Comparison of ENCODE assay signal across 7 mouse cellular contexts in genomic region chr12:85337567-85338311, GRCm38 (mm10). TPM values are rescaled to one million over a fixed set of nuclear protein-coding genes. Genes with fewer than 3 reads are reported as not detected.
DNase-seq lines count a peak whose midpoint lies in the region; ATAC-seq and TF ChIP-seq lines count a peak whose summit lies in the region.

No protein-coding gene starts in this region.

- H3ac ChIP-seq in C2C12 (ENCODE audit: control insufficient read depth, insufficient read length, low read depth) = no peak overlapping the region

- H3K27me3 ChIP-seq in C2C12 (ENCODE audit: control insufficient read depth, insufficient read depth, insufficient read length) (no peaks in the 10 kb centered on the region), E14TG2a.4 (ENCODE audit: insufficient read depth, low read length) (no peaks in the 10 kb centered on the region)
- no peaks in the 10 kb centered on the region for H3K27me3 ChIP-seq in forebrain, embryonic 15.5 days
- H3K27me3 ChIP-seq in liver, embryonic 15.5 days = no peaks in the 10 kb centered on the region

- H3K9ac ChIP-seq in forebrain, embryonic 15.5 days (replicated peaks) = no peak overlapping the region
- H3K9ac ChIP-seq in liver, embryonic 15.5 days = peak overlapping the region; percentile 10

- H3K4me3 ChIP-seq in C2C12 (ENCODE audit: insufficient read depth, poor library complexity, severe bottlenecking) = peak overlapping the region; percentile 80
- H3K4me3 ChIP-seq in E14TG2a.4 (replicated peaks; ENCODE audit: low read length) = peak overlapping the region; percentile 97; the same call in 1 of the 2 replicates
- H3K4me3 ChIP-seq in forebrain, embryonic 15.5 days = peak overlapping the region; percentile 92; the same call in 1 of the 2 replicates
- peak overlapping the region; percentile 98 for H3K4me3 ChIP-seq in liver, embryonic 15.5 days (replicated peaks)

- TF ChIP-seq CTCF in C2C12 (IDR thresholded peaks at IDR 0.05; ENCODE audit: control insufficient read depth, insufficient read depth, insufficient read length) (no peak), E14TG2a.4 (conservative IDR thresholded peaks at IDR 0.05; ENCODE audit: low read length) (no peak)

- peaks cover 34% of the 10 kb centered on the region for H3K4me1 ChIP-seq in E14TG2a.4 (replicated peaks; ENCODE audit: low read depth, low read length)
- peaks cover 23% of the 10 kb centered on the region for H3K4me1 ChIP-seq in forebrain, embryonic 15.5 days
- peaks cover 28% of the 10 kb centered on the region for H3K4me1 ChIP-seq in liver, embryonic 15.5 days (replicated peaks)

- DNase-seq in testis, postnatal 10 days (ENCODE audit: low spot score) = no peak
- DNase-seq in kidney, postnatal 25 days = no peak
- no peak for DNase-seq in thymus, postnatal 4 days

- ATAC-seq in forebrain, embryonic 15.5 days (replicated peaks) = no peak
- ATAC-seq in liver, embryonic 15.5 days (ENCODE audit: insufficient read depth) = peak; percentile 32; the same call in 1 of the 2 replicates

- peak overlapping the region; percentile 63; the same call in 1 of the 2 replicates for H3K4me2 ChIP-seq in forebrain, embryonic 15.5 days (replicated peaks)
- peak overlapping the region; percentile 93 for H3K4me2 ChIP-seq in liver, embryonic 15.5 days

- no peak overlapping the region for H3K27ac ChIP-seq in forebrain, embryonic 15.5 days (replicated peaks)
- H3K27ac ChIP-seq in liver, embryonic 15.5 days (replicated peaks) = peak overlapping the region; percentile 92

- peaks cover 33% of the 10 kb centered on the region for H3K79me2 ChIP-seq in C2C12 (ENCODE audit: control insufficient read depth, insufficient read depth)

- WGBS in forebrain, embryonic 15.5 days = 84% methylated on average over 6 of the region's 6 CpGs
- 38% methylated on average over 6 of the region's 6 CpGs for WGBS in liver, embryonic 15.5 days (ENCODE audit: insufficient replicate concordance)

- no peaks in the 10 kb centered on the region for H3K9me3 ChIP-seq in E14TG2a.4 (ENCODE audit: low read length)
- no peaks in the 10 kb centered on the region for H3K9me3 ChIP-seq in forebrain, embryonic 15.5 days
- no peaks in the 10 kb centered on the region for H3K9me3 ChIP-seq in liver, embryonic 15.5 days (replicated peaks)

- H3K79me3 ChIP-seq in C2C12 (ENCODE audit: low read depth) = peaks cover 6% of the 10 kb centered on the region

- peaks cover 32% of the 10 kb centered on the region for H3K36me3 ChIP-seq in C2C12 (ENCODE audit: control insufficient read depth, insufficient read depth)
- H3K36me3 ChIP-seq in E14TG2a.4 (ENCODE audit: insufficient read depth, low read length) = peaks cover 52% of the 10 kb centered on the region
- peaks cover 25% of the 10 kb centered on the region for H3K36me3 ChIP-seq in forebrain, embryonic 15.5 days
- H3K36me3 ChIP-seq in liver, embryonic 15.5 days (replicated peaks) = peaks cover 47% of the 10 kb centered on the region

TF ChIP-seq in C2C12, 6 proteins besides CTCF, POLR2A, EP300 and RAD21:
- TF ChIP-seq CEBPB (IDR thresholded peaks at IDR 0.05; ENCODE audit: low read depth) (no peak), MYOG (IDR thresholded peaks at IDR 0.05; ENCODE audit: control insufficient read depth, extremely low read depth, insufficient read length) (no peak), USF1 (IDR thresholded peaks at IDR 0.05; ENCODE audit: low read depth) (no peak), MAX (IDR thresholded peaks at IDR 0.05) (no peak), MYOD1 (IDR thresholded peaks at IDR 0.05; ENCODE audit: control insufficient read depth, insufficient read length, low read depth) (no peak), FOSL1 (IDR thresholded peaks at IDR 0.05; ENCODE audit: insufficient read depth, low read length, poor library complexity, severe bottlenecking) (no peak)

RNA-seq across cellular contexts. Expression of gene Nek9, which starts 1.4 kb away (rescaled TPM):
- polyA plus RNA-seq in C2C12 (2012; fragmentation: generic; extraction: Trizol) = 28.4 TPM
- polyA plus RNA-seq in forebrain, embryonic 15.5 days (2015; fragmentation: Nextera tagmentation; extraction: Ambion mirVana) = 13.7 and 14.6 TPM in 2 replicates
- polyA plus RNA-seq in liver, embryonic 15.5 days (2015; fragmentation: Nextera tagmentation; extraction: Ambion mirVana) = 5.7 and 6.1 TPM in 2 replicates

RNA-seq across cellular contexts. Expression of gene Tmed10, which starts 36.9 kb away (rescaled TPM):
- polyA plus RNA-seq in C2C12 (2012; fragmentation: generic; extraction: Trizol) = 174 TPM
- 150 and 156 TPM in 2 replicates for polyA plus RNA-seq in forebrain, embryonic 15.5 days (2015; fragmentation: Nextera tagmentation; extraction: Ambion mirVana)
- 162 and 163 TPM in 2 replicates for polyA plus RNA-seq in liver, embryonic 15.5 days (2015; fragmentation: Nextera tagmentation; extraction: Ambion mirVana)

RNA-seq across cellular contexts. Expression of gene Zc2hc1c, which starts 49.3 kb away (rescaled TPM):
- polyA plus RNA-seq in C2C12 (2012; fragmentation: generic; extraction: Trizol) = 0.75 TPM
- polyA plus RNA-seq in forebrain, embryonic 15.5 days (2015; fragmentation: Nextera tagmentation; extraction: Ambion mirVana) = 1.1 TPM in 2 replicates
- polyA plus RNA-seq in liver, embryonic 15.5 days (2015; fragmentation: Nextera tagmentation; extraction: Ambion mirVana) = 0.08 and 0.12 TPM in 2 replicates

RNA-seq across cellular contexts. Expression of gene Acyp1, which starts 49.5 kb away (rescaled TPM):
- polyA plus RNA-seq in C2C12 (2012; fragmentation: generic; extraction: Trizol) = 17.1 TPM
- 56.4 TPM in 2 replicates for polyA plus RNA-seq in forebrain, embryonic 15.5 days (2015; fragmentation: Nextera tagmentation; extraction: Ambion mirVana)
- polyA plus RNA-seq in liver, embryonic 15.5 days (2015; fragmentation: Nextera tagmentation; extraction: Ambion mirVana) = 36.6 and 50.7 TPM in 2 replicates
